Mouse (Mus musculus): Measurements from ENCODE around the gene Hnrnpl.

Gene Hnrnpl

GRCm38 (mm10) chr7:28829821-28830220 is 21.5 kb downstream of the Hnrnpl start:
- no peak for DNase-seq (ENCODE audit: low spot score in 2 of 2)

DNA sequence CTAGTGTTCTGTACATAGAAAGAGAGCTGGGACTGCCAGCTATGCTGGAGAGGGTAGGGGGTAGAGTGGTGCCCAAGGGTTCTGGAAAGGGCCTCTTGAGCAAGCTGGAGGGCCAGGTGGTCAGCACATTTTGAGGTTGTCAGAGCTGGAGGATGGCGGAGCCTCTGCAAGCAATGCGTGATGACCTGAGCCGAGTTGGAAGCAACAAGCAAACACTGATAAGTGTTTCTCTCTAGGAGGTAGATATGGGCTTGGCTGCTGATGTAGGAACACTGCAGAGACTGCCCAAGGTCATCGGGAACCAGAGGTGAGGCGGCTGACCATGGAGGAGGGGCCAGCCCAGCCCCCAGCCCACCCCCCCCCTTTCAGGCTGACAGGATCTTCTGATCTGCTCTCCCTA is 22.6 kb downstream of the Hnrnpl start:
- no peak for DNase-seq (ENCODE audit: low spot score in 2 of 2)

GRCm38 (mm10) chr7:28831411-28832125 is 23.2 kb downstream of the Hnrnpl start:
- no peak for DNase-seq (ENCODE audit: low spot score in 2 of 2)

GRCm38 (mm10) chr7:28832137-28832536 is 23.8 kb downstream of the Hnrnpl start:
- DNase-seq (ENCODE audit: low spot score in 2 of 2) = no peak

DNA sequence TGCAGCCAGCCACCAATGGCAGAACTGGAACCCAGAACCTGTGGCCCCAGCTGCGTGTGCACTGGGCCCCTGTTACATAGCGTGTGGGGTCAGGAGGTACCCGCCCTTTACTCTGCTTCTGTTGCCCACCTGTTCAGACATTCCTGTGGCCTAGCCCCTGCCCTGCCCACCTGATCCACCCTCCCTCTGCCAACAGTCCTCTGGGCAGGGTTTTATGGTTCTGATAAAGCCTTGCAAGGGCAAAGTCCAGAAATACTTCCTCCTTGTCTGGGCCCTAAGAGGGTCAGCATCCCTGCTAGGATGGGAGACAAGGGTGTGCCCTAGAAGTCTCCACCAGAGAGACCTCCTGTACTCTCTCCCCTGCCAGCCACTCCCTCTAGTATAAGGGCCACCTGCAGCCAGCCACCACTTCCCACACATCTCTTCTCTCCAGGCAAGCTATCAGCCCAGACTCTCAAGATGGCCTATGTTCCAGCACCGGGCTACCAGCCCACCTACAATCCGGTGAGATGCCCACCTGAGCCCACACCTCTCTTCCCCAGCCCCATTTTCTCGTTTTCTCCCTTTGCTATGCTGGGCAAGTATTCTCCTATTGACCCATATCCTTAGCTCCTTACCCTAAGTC is 25.5 kb downstream of the Hnrnpl start, which contains the start of gene Lgals4:
TSS of gene Lgals4 (plus strand) at position 132 of the 625 bp plus-strand sequence.
- DNase-seq (ENCODE audit: low spot score in 2 of 2) = no peak

GRCm38 (mm10) chr7:28836936-28837335 is 28.6 kb downstream of the Hnrnpl start:
- DNase-seq (ENCODE audit: low spot score in 2 of 2) = no peak

GRCm38 (mm10) chr7:28838331-28838730 is 30.0 kb downstream of the Hnrnpl start:
- DNase-seq (ENCODE audit: low spot score in 2 of 2) = no peak

DNA sequence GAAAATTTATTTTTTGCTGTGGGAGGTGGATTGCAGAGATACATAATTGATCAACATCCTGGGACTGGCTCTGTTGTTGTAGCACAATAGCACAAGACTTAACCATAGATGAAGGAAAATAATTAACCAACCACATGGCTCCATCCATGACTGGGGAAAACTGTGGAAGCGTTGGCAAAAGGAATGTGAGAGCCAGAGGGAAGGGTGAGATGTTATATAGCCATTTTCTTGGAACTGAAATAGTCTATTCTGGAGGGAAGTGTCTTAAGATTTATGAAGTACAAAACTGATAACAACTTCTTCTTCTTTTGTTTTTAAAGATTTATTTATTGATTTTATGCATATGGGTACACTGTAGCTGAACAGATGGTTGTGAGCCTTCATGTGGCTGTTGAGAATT is 38.9 kb downstream of the Hnrnpl start:
- no peak for DNase-seq (ENCODE audit: low spot score in 2 of 2)

DNA sequence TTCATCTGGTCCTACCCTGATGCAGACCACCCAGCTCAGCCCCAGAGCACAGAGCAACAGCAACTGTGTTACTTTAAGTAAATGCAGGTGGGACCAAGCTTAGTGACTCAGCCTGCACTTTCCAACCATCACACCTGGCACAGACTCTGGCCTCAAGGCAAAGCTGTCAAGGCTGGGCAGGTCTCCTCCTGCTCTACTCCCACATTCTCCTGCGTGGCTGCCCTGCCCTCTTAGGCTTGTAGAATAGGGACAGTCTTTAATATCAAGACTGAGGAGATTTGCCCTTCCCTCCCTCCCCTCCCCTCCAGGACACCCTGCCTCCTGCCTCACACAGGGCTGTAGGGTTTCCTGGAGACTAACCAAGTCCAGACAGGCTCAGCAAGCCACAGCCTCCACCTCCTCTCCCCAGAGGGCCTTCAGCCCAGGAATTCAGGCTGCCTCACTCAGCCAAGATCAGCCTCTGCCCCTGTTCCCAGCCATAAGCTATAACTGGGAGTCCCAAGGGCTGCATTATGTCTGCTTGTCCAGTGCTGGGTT is 41.4 kb downstream of the Hnrnpl start:
- no peak for DNase-seq (ENCODE audit: low spot score in 2 of 2)

- no peak for DNase-seq (ENCODE audit: low spot score in 2 of 2)
Observed at GRCm38 (mm10) chr7:28850642-28851041, 42.3 kb downstream of the Hnrnpl start.

DNA sequence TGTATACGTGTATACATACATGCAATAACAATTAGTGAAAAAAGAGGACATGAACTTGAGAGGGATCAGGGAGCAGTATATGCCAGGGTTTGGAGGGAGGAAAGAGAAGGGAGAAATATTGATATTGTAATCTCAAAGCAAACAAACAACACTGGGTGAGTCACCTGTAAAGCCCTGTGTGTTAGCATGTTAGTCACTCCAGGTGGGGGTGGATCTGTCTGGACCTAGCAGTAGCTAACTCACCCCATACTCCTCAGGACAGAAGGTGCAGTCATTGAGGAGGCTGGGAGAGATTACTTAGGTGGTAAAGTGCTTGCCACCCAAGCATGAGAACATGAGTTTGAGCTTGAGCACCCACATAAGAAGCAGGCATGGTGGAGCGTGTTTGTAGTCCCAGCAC is 51.6 kb downstream of the Hnrnpl start:
- no peak for DNase-seq (ENCODE audit: low spot score in 2 of 2)

DNA sequence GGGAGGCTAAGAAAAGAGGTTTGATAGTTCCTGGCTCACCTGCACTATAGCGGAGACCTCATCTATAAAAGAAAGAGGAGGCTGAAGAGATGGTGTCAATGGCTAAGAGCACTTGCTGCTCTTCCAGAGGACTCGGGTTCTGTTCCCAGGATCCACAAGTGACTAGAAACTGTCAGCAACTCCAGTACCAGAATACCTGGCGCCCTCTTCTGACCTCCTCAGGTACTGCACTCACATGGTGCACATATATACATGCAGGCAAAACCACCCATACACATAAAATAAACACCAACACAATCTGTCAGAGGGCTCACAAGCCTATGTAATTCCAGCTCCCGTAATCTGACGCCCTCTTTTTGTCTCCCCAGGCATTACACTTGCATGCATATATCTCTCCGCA is 52.6 kb downstream of the Hnrnpl start:
- no peak for DNase-seq (ENCODE audit: low spot score in 2 of 2)

- DNase-seq (ENCODE audit: low spot score in 2 of 2) = peak; percentile 73 to 80
Observed at GRCm38 (mm10) chr7:28862817-28863499, 54.6 kb downstream of the Hnrnpl start.

DNA sequence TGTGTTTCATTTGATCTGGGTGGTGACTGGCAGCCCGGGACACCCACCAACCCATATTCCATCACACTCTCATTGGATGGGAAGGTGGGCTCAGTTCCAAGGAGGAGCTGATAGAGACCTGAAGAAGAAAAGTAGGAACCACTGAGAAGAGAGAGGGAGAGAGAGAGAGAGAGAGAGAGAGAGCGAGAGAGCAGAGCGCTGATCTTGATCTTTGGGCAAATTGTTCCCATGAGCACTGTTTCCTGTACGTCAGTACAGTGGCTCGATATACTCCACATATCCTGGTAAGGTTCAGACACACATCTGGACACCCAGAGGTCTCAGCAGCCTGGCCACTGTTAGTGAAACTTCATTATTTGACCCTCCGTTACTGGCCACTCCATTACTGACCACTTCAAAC is 55.2 kb downstream of the Hnrnpl start, which contains the start of gene Lgals7:
TSS of gene Lgals7 (plus strand) at position 314 of the 400 bp plus-strand sequence.
- no peak for DNase-seq (ENCODE audit: low spot score in 2 of 2)

DNA sequence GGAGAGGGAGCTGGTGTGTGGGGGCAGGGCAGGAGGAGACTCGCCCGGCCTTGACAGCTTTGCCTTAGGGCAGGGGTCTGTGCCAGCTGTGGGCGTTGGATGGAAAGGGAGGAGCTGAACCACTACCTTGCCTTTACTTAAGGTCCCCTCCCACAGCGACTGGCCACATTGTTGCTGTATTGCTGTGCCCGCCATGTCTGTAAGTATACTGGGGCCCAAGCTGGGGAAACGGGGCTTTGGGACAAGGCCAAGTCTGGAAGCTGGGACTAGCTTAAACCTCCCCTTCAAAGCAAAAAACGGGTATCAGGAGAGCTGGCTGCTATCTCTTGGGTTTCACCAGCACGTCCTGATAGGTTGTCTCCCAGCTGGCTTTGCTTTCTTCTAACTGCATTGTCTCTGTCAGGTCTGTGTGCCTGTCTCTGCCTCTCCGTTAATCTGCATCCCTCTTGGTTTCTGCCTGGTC is 56.0 kb downstream of the Hnrnpl start:
- no peak for DNase-seq (ENCODE audit: low spot score in 2 of 2)

- DNase-seq (ENCODE audit: low spot score in 2 of 2) = peak; percentile 84 to 85
Observed at GRCm38 (mm10) chr7:28865481-28866300, 57.4 kb downstream of the Hnrnpl start.

GRCm38 (mm10) chr7:28866769-28867507 is 58.6 kb downstream of the Hnrnpl start:
- DNase-seq (ENCODE audit: low spot score in 2 of 2) = peak in 1 of 2 experiments; percentile 30

DNA sequence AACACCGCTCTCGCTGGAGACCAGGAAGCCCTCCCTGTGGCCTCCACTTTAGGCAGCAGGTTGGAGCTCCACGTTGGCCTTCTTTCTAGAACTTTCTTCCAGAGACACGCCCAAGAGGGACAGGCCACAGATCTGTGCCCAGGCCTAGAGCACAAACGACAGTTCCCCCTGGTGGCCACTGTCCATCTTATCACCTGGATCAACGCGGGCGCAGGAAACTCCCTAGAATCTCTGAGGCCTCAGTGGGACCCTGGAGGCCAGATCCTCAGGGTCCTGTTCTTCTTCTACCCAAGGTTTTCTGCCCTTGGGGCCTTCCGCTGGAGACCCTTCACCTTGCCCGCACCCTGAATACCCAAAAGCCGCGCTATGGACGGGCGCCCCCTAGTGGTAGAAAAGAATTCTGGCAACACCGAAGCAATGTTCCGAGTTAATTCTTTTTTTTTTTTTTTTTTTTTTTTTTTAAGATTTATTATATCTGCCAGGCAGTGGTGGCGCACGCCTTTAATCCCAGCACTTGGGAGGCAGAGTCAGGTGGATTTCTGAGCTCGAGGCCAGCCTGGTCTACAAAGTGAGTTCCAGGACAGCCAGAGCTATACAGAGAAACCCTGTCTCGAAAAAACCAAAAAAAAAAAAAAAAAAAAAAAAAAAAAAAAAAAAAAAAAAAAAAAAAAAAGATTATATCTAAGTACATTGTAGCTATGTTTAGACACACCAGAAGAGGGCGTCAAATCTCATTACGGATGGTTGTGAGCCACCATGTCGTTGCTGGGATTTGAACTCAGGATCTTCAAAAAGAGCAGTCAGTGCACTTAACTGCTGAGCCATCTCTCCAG is 59.4 kb downstream of the Hnrnpl start:
- DNase-seq (ENCODE audit: low spot score in 2 of 2) = peak in 1 of 2 experiments; percentile 62

- no peak for DNase-seq (ENCODE audit: low spot score in 2 of 2)
Observed at GRCm38 (mm10) chr7:28870901-28871664, 62.7 kb downstream of the Hnrnpl start.

All from right cerebral cortex, postnatal 10 days (tissue).